Mouse (Mus musculus): ENCODE measurements at regions not wholly inside any gene's neighbourhood (a gene's known extent, or its start where the extent isn't known, plus 50 kb on each side); places are given as distances from the start of the nearest gene placed in this dataset.
"Not testable (repeated sequence)": the region's sequence is repeated elsewhere in the genome, so short reads cannot be mapped to it uniquely, and the experiment has no call there.

- TF ChIP-seq CTCF, EP300 (IDR thresholded peaks at IDR 0.05; ENCODE audit: low read depth): not testable (repeated sequence)
These were observed 339.0 kb downstream of the Dync2h1 start for GRCm38 (mm10) chr9:6845281-6845680.

Measured in heart, postnatal 0 days (tissue).